Mouse (Mus musculus) cortical plate, adult 2 months (tissue): ENCODE measurements around the gene Rabgap1.

ENCODE experiments used
- CTCF ChIP-seq: fragments of 200-500 bp; IDR thresholded peaks from 2 replicates; pipeline ENCODE4 v1.5.1; 2011; ENCODE audit warnings: mild to moderate bottlenecking, control low read depth, low read length; ENCODE audit not compliant: insufficient read depth; ENCODE audit errors: extremely low read depth
- POLR2A ChIP-seq: fragments of 200-500 bp; IDR thresholded peaks from 2 replicates; pipeline ENCODE4 v1.6.1; 2011; ENCODE audit warnings: mild to moderate bottlenecking, low read length, control low read depth; ENCODE audit not compliant: insufficient read depth; ENCODE audit errors: extremely low read depth

DNA sequence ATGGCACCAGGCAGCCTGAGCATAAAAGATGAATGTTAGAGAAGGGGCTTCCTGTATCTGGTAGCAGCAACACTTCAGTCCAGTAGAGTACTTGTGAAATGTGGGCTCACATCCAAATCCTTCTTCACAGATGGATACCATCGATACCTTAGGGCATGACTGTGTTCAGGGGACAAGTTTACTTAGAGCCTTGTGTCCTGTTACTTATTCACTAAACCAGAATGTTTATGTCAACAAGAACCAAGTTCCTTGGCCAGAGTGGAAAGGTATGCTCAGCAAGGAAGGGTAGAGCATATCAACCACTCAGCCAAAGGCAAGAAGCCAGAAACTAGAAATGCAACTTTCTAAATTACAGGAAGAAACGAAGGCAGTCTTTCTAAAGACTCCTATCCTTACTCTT lies 127.6 kb downstream of the Rabgap1 start:
- TF ChIP-seq CTCF (no peak), POLR2A (no peak)
